Mouse (Mus musculus) cerebellum, adult 2 months (tissue): ENCODE measurements around the gene Zmiz2. TPM values are rescaled to one million over a fixed set of nuclear protein-coding genes. Genes with fewer than 3 reads are reported as not detected.
"Not testable (repeated sequence)": the region's sequence is repeated elsewhere in the genome, so short reads cannot be mapped to it uniquely, and the experiment has no call there.

ENCODE experiments used
- DNase-seq, 2 experiments: peaks; one replicate each; pipeline ENCODE4 v3.0.0; 2021
- H3K27ac ChIP-seq: fragments of 200-500 bp; 2 replicates; pipeline ENCODE4 v1.5.1; 2012; ENCODE audit warnings: low read length, control low read depth, inconsistent platforms; ENCODE audit not compliant: insufficient read depth
- H3K27me3 ChIP-seq: fragments of 200-500 bp; 2 replicates; pipeline ENCODE4 v1.6.1; 2012; ENCODE audit warnings: inconsistent platforms, mild to moderate bottlenecking, low read length, moderate library complexity; ENCODE audit not compliant: control insufficient read depth, insufficient read depth
- H3K4me1 ChIP-seq: fragments of 200-500 bp; 2 replicates; pipeline ENCODE4 v1.6.1; 2011; ENCODE audit warnings: low read length; ENCODE audit not compliant: control insufficient read depth, insufficient read depth
- H3K4me3 ChIP-seq: fragments of 200-500 bp; replicated peaks from 2 replicates; pipeline ENCODE3; 2011; ENCODE audit warnings: mild to moderate bottlenecking, low read depth, low read length, control low read depth; ENCODE audit not compliant: insufficient read depth
- CTCF ChIP-seq: fragments of 200-500 bp; IDR thresholded peaks from 2 replicates; pipeline ENCODE4 v1.5.1; 2011; ENCODE audit warnings: low read depth, mild to moderate bottlenecking, control low read depth, low read length, moderate library complexity, borderline replicate concordance; ENCODE audit not compliant: insufficient read depth
- POLR2A ChIP-seq: fragments of 200-500 bp; IDR thresholded peaks from 2 replicates; pipeline ENCODE4 v1.6.1; 2011; ENCODE audit warnings: low read length, control low read depth, borderline replicate concordance; ENCODE audit not compliant: insufficient read depth
- WGBS: fragments of 180-500 bp; shearing (Covaris S2); methylation state at CpG from one replicate; pipeline ENCODE4 v1.1.7; 2018; 5-methylcytosine and 5-hydroxymethylcytosine counted together
- polyA plus RNA-seq: library from polyadenylated mRNA; depleted of rRNA; stranded (reverse); fragments of >200 nt; gene quantifications from 2 replicates; pipeline ENCODE4 v1.2.3, GENCODE M21; 2012

Zmiz2 gene
- polyA plus RNA-seq, 1 experiment, result 90.4 TPM

DNA sequence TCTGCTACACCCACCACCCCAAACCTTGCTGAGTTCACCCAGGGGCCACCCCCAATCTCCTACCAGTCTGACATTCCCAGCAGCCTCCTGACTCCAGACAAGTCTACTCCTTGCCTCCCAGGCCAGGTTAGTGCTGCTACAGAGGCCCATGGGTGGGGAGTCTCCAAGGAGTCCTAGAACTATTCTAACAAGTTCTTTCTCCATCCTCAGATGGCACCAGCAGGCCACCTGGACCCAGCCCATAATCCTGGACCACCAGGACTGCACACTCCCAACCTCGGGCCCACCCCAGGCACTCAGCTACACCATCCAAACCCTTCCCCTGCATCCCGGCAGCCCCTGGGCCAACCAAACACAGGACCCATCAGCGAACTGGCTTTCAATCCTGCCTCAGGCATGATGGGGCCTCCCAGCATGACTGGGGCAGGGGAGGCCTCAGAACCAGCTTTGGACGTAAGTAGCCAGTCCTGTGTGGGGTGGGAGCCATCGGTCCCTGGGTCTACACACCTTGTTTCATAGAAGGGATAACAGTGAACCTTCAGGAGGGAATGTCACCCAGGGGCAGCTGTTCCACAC lies 15.0 kb downstream of the Zmiz2 start:
- TF ChIP-seq POLR2A (no peak), CTCF (no peak)
- H3K4me1 ChIP-seq, result peaks cover 35% of the 10 kb centered on the region
- no peaks in the 10 kb centered on the region for H3K27me3 ChIP-seq
- peak in 1 of 2 experiments; percentile 25 for DNase-seq
- peak overlapping the region; percentile 90; the same call in 1 of the 2 replicates for H3K27ac ChIP-seq
- 47% methylated on average over 5 of the region's 5 CpGs for whole genome bisulfite sequencing
- H3K4me3 ChIP-seq, result no peak overlapping the region

DNA sequence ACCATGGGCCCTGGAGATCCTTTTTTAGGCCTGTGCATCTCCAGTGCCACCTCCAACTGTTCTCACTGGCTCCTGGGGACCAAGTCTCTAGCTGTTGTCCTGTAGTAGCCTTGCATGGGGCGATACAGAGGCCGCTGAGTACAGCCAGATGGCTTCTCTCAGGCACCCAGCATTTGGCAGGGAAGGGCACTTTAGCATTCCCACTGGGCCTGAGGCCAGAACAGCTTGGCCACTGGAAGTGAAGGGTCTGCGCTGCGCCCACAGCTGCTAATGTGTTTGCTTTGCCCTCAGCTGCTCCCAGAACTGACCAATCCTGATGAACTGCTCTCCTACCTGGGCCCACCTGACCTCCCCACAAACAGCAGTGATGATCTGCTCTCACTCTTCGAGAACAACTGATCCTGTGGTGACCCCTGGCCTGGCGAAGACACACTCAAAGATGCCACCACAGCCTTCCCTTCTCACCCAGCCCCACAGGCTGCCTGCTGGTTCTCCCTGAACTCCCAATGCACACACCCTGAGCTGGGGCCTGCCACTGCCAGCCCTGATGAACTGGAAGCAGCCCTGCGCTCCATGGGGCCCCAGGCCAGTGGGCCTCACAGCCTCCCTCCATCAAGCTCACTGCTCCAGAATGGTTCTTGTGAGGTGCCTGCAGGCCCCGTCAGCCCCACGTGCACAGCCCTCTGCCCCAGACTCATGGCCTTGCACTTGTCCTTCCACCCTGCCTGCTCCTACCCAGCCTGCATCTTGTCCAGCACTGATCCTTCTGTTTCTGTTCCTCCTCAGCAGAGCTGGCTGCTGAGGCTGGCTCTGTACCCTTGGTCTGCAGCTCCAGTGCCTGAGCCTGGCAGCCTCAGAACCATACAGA lies 16.1 kb downstream of the Zmiz2 start:
- Histone ChIP-seq H3K27me3 (no peaks in the 10 kb centered on the region), H3K4me3 (no peak overlapping the region), H3K27ac (peak overlapping the region; percentile 90), H3K4me1 (peaks cover 35% of the 10 kb centered on the region)
- peak; percentile 56 for DNase-seq
- TF ChIP-seq CTCF, result no peak
- no peak for TF ChIP-seq POLR2A
- WGBS, result 31% methylated on average over 9 of the region's 9 CpGs

DNA sequence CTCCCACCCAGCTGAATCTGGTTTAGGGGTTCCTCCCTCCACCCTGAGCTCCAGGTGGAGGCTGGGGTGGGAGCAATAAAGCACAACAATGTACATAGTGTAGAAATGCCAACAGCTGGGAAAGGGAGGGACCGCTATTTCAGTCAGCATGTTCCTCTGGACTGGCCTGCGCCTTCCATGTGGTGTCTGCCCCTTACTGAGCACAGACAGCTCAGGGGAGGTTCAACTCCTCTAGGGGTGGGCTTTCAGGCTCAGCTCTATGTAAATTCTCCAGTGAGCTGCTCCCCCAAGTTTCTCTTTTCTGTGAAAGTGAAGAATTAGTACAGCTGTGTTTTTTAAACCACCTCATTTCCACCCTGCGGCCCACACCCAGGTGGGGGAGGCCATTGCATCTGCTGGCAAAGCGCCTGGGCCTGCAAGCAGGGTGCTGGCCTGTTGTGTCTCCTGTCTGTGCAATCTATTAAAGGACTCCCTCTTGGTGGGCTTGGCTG lies 16.8 kb downstream of the Zmiz2 start:
- WGBS, result 54% methylated on average over 4 of the region's 4 CpGs
- H3K4me3 ChIP-seq, result no peak overlapping the region

DNA sequence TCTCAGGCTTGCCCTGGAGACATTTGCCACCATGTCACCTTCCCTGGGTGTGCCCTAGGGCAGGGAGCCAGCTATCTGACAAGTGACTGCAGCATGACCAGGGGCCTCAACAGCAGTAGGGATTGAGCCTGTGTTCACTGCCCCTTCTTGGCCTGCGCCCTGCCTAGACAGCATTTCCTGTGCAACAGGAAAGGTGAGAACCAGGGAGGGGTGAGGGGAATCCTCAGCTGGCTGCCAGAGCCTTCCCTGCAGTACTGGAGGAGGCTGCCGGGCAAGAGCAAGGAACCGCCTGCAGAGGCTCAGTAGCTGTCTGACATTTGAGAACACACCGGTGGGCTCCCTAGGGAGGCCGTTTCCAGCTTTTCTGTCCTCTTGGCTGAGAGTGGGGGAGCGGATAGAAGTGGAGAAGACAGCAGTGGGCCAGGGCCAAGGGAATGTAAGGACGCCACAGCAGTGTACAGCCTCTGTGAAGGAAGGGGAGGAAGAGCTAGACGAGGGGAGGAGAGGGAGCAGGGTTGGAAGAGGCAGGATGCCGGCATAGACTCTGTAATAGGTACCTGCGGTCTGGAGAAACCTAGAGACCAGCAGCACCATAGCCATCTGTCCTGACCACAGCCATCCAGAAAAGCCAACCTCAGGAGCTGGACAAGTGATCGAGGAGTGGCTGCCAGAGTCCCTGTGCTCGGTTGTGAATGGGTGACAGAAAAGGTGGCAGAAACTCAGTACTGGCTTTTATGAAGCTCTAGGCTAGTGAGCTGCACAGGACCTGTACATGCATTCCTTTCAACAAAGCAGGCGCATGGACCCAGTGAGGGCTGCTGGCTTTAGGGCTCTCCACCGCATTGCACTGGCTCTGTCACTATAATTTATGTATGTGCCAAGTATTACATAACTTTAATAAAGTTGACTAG lies 17.6 kb downstream of the Zmiz2 start:
- WGBS, result 15% methylated on average over 14 of the region's 14 CpGs
- Histone ChIP-seq H3K4me1 (peaks cover 35% of the 10 kb centered on the region), H3K27ac (peak overlapping the region; percentile 90), H3K4me3 (no peak overlapping the region), H3K27me3 (no peaks in the 10 kb centered on the region)
- TF ChIP-seq CTCF (no peak), POLR2A (0 out of 2 replicates have a peak, but pooled peaks have one; percentile 17)
- peak; percentile 81 to 84 for DNase-seq

More for the DNA sequence above, 16.8 kb downstream of the Zmiz2 start:
- DNase-seq, result peak in 1 of 2 experiments; percentile 59
- peak overlapping the region; percentile 90 for H3K27ac ChIP-seq
- peaks cover 35% of the 10 kb centered on the region for H3K4me1 ChIP-seq
- no peaks in the 10 kb centered on the region for H3K27me3 ChIP-seq
- TF ChIP-seq CTCF (no peak), POLR2A (no peak)

DNA sequence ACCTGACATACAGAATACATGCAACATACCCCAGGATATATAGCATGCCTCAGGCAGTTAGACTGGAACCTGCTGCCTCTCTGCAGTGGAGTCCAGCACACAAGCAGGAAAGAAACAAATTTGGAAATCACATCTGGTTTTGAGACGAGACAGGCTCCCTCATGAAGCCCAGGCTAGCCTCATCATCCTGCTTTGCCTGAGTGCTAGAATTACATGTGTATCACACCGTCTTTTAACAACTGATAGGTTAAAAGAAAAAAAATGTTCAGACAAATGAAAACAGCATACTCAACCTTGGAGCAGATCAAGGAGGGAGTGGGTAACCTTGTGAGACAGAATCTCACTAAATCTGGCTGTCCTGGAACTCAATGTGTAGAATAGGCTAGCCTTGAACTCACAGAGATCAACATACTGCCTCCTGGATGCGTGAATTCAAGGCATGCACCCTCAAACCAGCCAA lies 18.3 kb downstream of the Zmiz2 start:
- H3K4me3 ChIP-seq, result no peak overlapping the region
- no peak for DNase-seq
- H3K27me3 ChIP-seq, result no peaks in the 10 kb centered on the region
- 92% methylated on average over 3 of the region's 3 CpGs for WGBS
- TF ChIP-seq POLR2A (no peak), CTCF (no peak)
- peaks cover 35% of the 10 kb centered on the region for H3K4me1 ChIP-seq
- peak overlapping the region; percentile 90 for H3K27ac ChIP-seq

DNA sequence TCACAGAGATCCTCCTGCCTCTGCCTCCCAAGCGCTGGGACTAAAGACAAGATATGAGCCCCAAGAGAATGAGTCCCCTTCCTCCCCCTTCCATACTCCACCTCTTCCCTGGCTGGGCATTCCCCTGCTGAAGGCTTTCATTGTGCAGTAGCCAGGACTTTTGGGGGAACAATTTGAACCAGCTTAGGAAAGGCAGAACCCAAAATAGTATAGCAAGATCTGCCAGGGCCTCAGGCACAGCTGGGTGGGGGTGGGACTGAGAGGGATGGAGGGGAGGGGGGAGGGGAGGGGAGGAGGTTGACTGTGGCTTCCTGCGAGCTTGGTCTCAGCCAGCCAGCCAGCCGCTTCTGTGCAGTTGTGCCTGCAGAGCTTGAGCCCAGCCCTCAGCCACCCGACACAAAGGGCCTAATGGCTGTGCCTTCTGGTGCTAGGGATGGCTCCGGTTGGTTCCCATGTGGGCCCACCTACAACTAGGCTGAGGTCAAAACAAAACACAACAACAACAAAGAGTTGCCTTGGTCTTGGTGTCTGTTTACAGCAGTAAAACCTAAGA lies 21.3 kb downstream of the Zmiz2 start:
- 67% methylated on average over 5 of the region's 5 CpGs for WGBS

DNA sequence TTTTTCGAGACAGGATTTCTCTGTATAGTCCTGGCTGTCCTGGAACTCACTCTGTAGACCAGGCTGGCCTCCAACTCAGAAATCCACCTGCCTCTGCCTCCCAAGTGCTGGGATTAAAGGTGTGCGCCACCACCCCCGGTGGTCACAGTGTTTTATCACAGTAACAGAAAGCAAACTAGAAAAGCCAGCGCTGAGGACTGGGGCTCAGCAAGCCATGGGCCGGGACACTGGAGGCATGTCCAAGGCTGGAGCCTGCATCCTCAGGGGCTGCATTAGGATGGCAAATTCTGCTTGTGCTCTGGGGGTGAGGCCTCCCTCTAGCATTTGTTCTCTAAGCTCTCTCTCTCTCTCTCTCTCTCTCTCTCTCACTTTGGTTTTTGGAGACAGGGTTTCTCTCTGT lies 21.9 kb downstream of the Zmiz2 start:
- WGBS, result 90% methylated on average over 5 of the region's 5 CpGs
- not testable (repeated sequence) for H3K4me3 ChIP-seq, DNase-seq, H3K27ac ChIP-seq, H3K27me3 ChIP-seq
- peaks cover 14% of the 10 kb centered on the region for H3K4me1 ChIP-seq

More for the DNA sequence above, 21.3 kb downstream of the Zmiz2 start:
- no peak for DNase-seq
- H3K27me3 ChIP-seq, result no peaks in the 10 kb centered on the region
- no peak overlapping the region for H3K27ac ChIP-seq
- TF ChIP-seq CTCF (no peak), POLR2A (no peak)
- H3K4me3 ChIP-seq, result no peak overlapping the region
- peaks cover 21% of the 10 kb centered on the region for H3K4me1 ChIP-seq
